Mouse (Mus musculus): Measurements from ENCODE around the gene Psmb3.
A peak's percentile ranks its signal among the peaks of the same experiment; 100 is the strongest.
"Not testable (repeated sequence)": the region's sequence is repeated elsewhere in the genome, so short reads cannot be mapped to it uniquely, and the experiment has no call there.

Gene Psmb3

GRCm38 (mm10) chr11:97717369-97718280, 14.4 kb downstream of the Psmb3 start:
- no peak for DNase-seq (ENCODE audit: low spot score)

- no peak for DNase-seq (ENCODE audit: low spot score)
Measured at GRCm38 (mm10) chr11:97718281-97718860, 15.2 kb downstream of the Psmb3 start.

GRCm38 (mm10) chr11:97719041-97719440, 15.8 kb downstream of the Psmb3 start:
- no peak for DNase-seq (ENCODE audit: low spot score)

- no peak for DNase-seq (ENCODE audit: low spot score)
Measured at GRCm38 (mm10) chr11:97721338-97721737, 18.1 kb downstream of the Psmb3 start.

- DNase-seq (ENCODE audit: low spot score), result no peak
Measured at GRCm38 (mm10) chr11:97723709-97724108, 20.5 kb downstream of the Psmb3 start.

DNA sequence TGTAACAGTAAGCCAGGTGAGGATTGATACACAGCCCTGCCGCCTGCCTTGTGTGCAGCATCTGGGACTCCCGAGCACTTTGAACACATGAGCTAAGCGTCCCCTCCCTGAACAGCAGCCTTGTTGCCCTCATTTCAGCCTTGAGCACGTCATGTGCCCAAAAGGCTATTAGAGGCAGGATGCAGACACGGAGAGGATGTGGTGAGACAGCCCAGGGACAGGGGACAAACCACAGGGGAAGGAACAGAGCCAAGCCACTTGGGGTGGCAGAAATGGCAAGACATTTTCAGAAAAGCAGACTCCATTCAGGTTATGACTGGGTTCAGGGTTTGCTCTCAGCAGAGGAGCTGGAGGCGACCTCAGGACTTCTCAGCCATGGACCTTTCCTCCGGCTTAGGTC, 25.1 kb downstream of the Psmb3 start:
- DNase-seq (ENCODE audit: low spot score), result no peak

- DNase-seq (ENCODE audit: low spot score), result no peak
Measured at GRCm38 (mm10) chr11:97728730-97729129, 25.5 kb downstream of the Psmb3 start.

DNA sequence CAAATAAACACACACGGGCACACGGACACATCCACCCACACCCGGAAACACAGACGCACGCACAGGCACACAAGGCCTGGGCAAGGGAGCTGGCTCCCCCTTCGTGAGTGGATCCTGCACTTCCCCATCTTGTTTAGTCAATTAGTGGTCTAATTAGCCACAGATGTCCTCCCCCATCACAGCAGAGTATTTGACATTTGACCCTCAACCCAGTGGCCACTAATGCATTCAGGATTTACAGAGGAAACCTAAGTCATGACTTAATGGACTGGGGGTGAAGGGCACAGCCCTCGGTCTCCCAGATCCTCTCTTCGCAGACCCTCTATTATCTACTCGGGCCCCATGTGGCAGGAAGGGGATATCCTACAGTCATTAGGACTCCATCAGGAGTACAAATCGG, 30.5 kb downstream of the Psmb3 start:
- DNase-seq (ENCODE audit: low spot score), result no peak

GRCm38 (mm10) chr11:97734810-97735209, 31.6 kb downstream of the Psmb3 start:
- DNase-seq (ENCODE audit: low spot score), result not testable (repeated sequence)

DNA sequence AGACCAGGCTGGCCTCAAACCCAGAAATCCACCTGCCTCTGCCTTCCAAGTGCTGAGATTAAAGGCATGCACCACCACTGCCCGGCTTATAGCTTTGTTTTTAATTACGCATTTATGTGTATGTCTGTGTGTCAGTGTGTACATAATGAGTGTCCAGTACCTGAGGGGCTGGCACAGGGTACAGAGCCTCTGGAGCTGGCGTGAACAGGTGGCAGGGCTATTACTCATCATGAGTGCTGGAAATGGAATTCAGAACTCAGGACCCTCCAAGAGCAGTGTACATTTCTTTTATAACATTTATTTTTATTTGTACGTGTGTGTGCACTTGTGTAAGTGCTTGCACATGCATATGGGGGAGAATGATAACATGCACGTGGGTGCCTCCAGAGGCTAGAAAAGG, 33.4 kb downstream of the Psmb3 start:
- no peak for DNase-seq (ENCODE audit: low spot score)

DNA sequence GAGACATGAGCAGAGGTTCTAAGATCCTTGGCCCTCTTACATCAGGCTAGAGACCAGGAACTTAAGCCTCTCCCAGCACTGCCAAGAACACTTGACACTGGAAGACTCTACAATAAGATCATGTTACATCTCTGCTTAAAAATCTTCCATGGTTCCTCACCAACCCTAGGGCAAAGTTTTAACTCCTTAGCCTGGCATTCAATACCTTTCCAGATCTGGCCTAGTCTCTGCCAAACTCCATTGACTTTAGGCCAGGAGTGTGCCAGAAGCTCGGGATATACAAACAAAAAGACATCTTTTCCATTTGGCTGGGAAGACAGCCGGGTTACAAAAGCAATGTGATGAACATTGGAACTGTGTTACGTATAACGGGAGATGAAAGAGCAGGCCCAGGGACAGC, 34.4 kb downstream of the Psmb3 start:
- no peak for DNase-seq (ENCODE audit: low spot score)

- DNase-seq (ENCODE audit: low spot score), result peak; percentile 33
Measured at GRCm38 (mm10) chr11:97738703-97739102, 35.5 kb downstream of the Psmb3 start.

DNA sequence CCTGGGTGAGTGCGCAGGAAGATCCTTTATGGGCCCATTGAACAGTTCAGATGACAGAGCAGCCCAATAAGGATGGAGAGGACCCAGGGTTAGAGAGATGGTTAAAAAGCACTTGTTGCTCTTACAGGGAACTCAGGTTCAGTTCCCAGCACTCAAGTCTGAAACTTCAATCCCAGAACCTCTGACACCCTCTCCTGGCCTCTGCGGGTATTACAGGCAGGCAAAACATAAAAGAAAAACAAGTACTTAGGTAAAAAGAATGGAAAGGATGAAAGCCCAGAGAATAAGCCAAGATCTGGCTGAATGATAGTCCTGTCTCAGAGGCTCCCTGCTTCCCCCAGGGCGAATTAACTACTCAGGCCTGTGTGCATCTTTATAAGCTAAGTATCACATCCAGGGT, 36.0 kb downstream of the Psmb3 start:
- no peak for DNase-seq (ENCODE audit: low spot score)

DNA sequence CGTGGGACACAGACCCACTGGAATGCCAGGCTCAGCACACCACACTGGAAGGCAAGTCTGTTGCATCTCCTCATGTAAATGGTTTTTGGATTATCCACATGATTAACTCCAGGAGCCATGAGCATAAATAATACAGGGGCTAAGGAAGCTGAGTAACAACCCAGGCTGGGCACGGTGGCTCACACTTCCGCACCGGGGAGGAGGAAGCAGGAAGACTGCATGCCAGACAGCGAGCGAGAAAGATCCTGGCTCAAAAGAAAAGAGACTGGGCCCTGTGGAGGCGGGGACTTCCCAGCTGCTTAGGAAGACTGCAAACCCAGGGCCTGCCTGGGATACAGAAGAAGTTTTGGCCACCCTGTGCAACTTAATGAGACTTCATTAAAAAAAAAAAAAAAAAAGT, 37.0 kb downstream of the Psmb3 start:
- no peak for DNase-seq (ENCODE audit: low spot score)

DNA sequence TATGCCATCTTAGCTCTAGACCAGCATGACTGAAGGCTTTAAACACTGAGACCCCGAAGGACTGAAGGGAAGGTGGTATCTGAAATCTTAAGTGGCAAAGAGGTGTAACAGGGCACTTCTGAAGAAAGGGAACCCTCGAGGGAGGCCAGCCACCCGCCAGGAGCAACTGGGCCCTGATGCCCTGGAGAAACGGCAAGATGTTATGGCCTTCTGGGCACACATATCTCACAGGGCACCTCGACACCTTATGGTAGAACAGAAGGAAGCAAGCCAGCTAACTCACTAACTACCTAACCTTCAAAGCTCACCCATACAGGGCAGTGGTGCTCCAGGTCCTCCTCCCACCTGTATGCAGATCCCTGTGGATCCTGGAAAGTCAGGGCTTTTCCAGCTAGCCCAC, 39.0 kb downstream of the Psmb3 start:
- DNase-seq (ENCODE audit: low spot score), result no peak

DNA sequence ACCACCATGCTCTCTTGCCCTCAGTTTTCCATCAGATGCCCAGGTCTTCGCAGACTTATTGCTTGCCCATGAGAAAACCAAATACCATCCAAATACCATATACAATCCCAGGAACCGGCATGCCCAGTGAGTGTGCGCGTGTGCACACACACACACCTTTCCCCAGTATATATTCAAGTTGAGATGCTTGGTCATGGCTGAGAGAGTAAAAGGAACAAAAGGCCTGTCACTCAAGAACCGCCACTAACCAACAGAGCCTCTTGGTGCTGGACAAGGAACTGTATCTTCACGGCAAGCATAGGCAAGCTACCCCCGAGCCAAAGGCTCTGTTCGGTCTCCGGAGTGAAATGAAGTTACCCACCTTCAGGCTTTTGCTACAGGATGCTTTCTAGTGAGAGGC, 39.4 kb downstream of the Psmb3 start:
- no peak for DNase-seq (ENCODE audit: low spot score)

- no peak for DNase-seq (ENCODE audit: low spot score)
Measured at GRCm38 (mm10) chr11:97743423-97743822, 40.2 kb downstream of the Psmb3 start.

GRCm38 (mm10) chr11:97744063-97744717, 41.0 kb downstream of the Psmb3 start, which contains the start of gene Pip4k2b:
TSS of gene Pip4k2b (minus strand) at chr11:97744704.
- DNase-seq (ENCODE audit: low spot score), result peak; percentile 34

- peak; percentile 99 for DNase-seq (ENCODE audit: low spot score)
Measured at GRCm38 (mm10) chr11:97744718-97745330, 41.6 kb downstream of the Psmb3 start.

DNA sequence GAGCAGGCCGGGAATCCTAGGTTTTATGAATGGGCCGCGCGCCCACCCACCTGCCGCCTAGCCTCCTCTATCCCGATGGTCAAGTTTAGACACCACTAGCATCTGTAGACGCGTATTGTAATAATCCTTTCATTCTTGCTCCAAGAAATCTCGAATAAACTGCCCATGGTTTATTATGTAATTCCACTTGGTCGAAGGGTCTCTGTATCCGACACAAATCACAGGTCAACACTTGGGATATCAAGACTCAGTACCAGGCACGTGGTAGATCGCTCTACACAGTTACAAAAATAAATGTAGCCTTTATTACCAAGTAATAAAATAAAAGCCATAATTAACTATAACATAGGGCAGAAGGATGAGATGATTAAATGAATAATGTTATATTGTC, 42.1 kb downstream of the Psmb3 start:
- DNase-seq (ENCODE audit: low spot score), result no peak

GRCm38 (mm10) chr11:97747773-97748172, 44.6 kb downstream of the Psmb3 start:
- DNase-seq (ENCODE audit: low spot score), result no peak

GRCm38 (mm10) chr11:97748496-97748895, 45.3 kb downstream of the Psmb3 start:
- DNase-seq (ENCODE audit: low spot score), result no peak

DNA sequence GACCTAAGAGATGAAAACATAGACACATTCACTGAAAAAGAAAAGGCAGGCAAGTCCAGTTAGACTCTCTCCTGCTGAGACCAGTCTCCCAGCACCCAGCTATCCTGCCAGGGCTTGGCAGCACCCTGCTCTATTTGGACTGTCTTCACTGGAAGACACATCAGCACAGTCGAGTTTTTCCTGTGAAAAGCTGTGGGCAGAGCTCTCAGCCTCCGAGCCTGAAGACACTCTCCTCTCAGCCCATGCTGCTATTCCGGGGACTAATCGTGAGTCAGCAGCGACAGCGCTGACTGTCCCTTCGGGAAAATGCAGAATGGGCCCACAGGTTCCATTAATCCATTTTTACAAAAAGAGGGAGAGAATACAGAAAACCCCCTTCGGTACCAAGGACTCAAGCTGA, 50.1 kb downstream of the Psmb3 start:
- DNase-seq (ENCODE audit: low spot score), result no peak
